ENCODE assay signal across 20 mouse cellular contexts in genomic region chr4:31403976-31404375, GRCm38 (mm10).
DNase-seq lines count a peak whose midpoint lies in the region; ATAC-seq and TF ChIP-seq lines count a peak whose summit lies in the region.
"Had no signal": no experiment of that assay in that cellular context is flagged by ENCODE, and none has a peak within 500 bp of the region (broad histone marks: within the 10 kb centered on the region; RNA-seq: fewer than 3 reads in every experiment).

No protein-coding gene starts in this region.

- POLR2A ChIA-PET in Patski (lab: Charles Lee), result no interaction called here

- in situ Hi-C loops in Patski (cut with MboI; ENCODE audit: low pct_unique_long_range_greater_than_20kb), result no loop called here

- no peaks in the 10 kb centered on the region for H3K9me3 ChIP-seq in heart, embryonic 13.5 days
- H3K9me3 ChIP-seq: heart, embryonic 10.5 days; hindbrain, embryonic 13.5 days; midbrain, embryonic 13.5 days had no signal

- CTCF ChIA-PET in Patski (lab: Charles Lee), result no interaction called here

- H3K36me3 ChIP-seq in heart, embryonic 13.5 days, result no peaks in the 10 kb centered on the region
- H3K36me3 ChIP-seq: heart, embryonic 10.5 days; hindbrain, embryonic 13.5 days; midbrain, embryonic 13.5 days had no signal

- H3K4me3 ChIP-seq in heart, embryonic 13.5 days, result no peak overlapping the region
- H3K4me3 ChIP-seq: hindbrain, embryonic 13.5 days; midbrain, embryonic 13.5 days had no signal

- H3K4me2 ChIP-seq in heart, embryonic 13.5 days, result no peak overlapping the region
- H3K4me2 ChIP-seq: hindbrain, embryonic 13.5 days; midbrain, embryonic 13.5 days had no signal

- peaks cover 31% of the 10 kb centered on the region for H3K4me1 ChIP-seq in heart, embryonic 13.5 days

- peak overlapping the region; percentile 87 for H3K27ac ChIP-seq in heart, embryonic 13.5 days (replicated peaks)
- H3K27ac ChIP-seq: heart, embryonic 10.5 days; hindbrain, embryonic 13.5 days; layer of hippocampus, adult 2 months; liver, embryonic 14.5 days; midbrain, embryonic 13.5 days had no signal

- peak; percentile 9 to 24 for DNase-seq in cerebellum, postnatal 36 days
- DNase-seq in cerebellum, adult 9-11 months, result no peak
- no peak for DNase-seq in heart, postnatal 10 days
- peak; percentile 30 for DNase-seq in 3134 (ENCODE audit: extremely low read depth, insufficient read length, low spot score)
- peak; percentile 54 for DNase-seq in Patski (ENCODE audit: low read depth, low spot score)
- no peak for DNase-seq in gastrocnemius, postnatal 4 days (ENCODE audit: low spot score in 2 of 2)
- DNase-seq in thymus, postnatal 4 days, result no peak
- DNase-seq: adrenal gland, adult 8-10 months; B cell, adult 2 months; kidney, adult 8-10 months; kidney, postnatal 14 days; layer of hippocampus, postnatal 36 days; thymus, postnatal 36 days had no signal

- H3K9ac ChIP-seq in heart, embryonic 13.5 days, result no peak overlapping the region
- H3K9ac ChIP-seq: hindbrain, embryonic 13.5 days; liver, embryonic 14.5 days; midbrain, embryonic 13.5 days had no signal

- TF ChIP-seq CTCF in Patski (IDR thresholded peaks at IDR 0.05), result no peak

- WGBS in heart, embryonic 13.5 days, result 70% methylated on average over 8 of the region's 8 CpGs

- no peaks in the 10 kb centered on the region for H3K27me3 ChIP-seq in heart, embryonic 13.5 days (replicated peaks)
- no peaks in the 10 kb centered on the region for H3K27me3 ChIP-seq in Patski
- H3K27me3 ChIP-seq: hindbrain, embryonic 13.5 days; midbrain, embryonic 13.5 days had no signal

- ATAC-seq in heart, embryonic 13.5 days (ENCODE audit: extremely low read depth, insufficient number of reproducible peaks, low FRiP score, low TSS enrichment), result no peak
- ATAC-seq in Patski, result peak; percentile 98
- ATAC-seq: lung, postnatal 0 days; midbrain, embryonic 13.5 days had no signal

- intact Hi-C loops in heart, postnatal 10 days (cut with DNase I), result no loop called here

Comparison
In these comparisons a context has a peak if more than half of its experiments do, and no peak if none do; other contexts are left out.
1. DNase-seq: peak in cerebellum, postnatal 36 days (2 of 2), 3134 (single experiment) and Patski (single experiment); none in cerebellum, adult 9-11 months (single experiment), heart, postnatal 10 days (0 of 2), gastrocnemius, postnatal 4 days (0 of 2) and thymus, postnatal 4 days (single experiment).